Mouse (Mus musculus): ENCODE measurements around the gene Rab3c.

Gene Rab3c

DNA sequence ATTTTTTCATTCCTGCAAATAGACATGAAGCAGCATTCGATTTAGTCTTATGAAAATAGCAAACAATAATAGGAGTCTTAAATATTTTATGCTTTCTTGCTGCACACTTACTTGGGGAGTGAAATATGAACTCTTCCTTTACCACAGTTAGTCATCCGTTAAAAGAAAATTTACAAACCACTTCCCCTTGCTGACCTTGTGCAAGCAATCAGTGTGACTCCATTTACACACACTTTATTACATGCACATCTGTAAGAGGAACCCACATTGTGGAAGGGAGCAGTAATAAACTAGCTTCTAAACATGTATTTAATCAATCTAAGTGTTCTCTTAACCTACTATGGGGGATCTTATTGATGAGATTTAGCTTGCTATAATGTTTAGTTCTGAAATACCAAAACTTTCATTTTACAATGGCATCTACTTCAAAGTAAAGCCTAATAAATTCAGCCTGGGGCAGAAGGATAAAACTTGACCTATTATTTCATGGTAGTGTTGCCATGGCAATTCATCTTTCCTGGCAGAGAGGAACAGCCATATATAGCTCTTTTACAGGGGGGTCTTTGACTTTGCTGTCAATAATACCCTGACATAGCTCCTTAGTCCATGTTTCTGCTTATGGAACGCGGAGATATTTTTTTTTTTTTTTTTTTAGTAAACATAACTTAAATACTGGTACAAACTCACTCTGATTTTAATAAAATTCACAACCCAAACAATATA lies 95.7 kb downstream of the Rab3c start:
- no peak for DNase-seq

DNA sequence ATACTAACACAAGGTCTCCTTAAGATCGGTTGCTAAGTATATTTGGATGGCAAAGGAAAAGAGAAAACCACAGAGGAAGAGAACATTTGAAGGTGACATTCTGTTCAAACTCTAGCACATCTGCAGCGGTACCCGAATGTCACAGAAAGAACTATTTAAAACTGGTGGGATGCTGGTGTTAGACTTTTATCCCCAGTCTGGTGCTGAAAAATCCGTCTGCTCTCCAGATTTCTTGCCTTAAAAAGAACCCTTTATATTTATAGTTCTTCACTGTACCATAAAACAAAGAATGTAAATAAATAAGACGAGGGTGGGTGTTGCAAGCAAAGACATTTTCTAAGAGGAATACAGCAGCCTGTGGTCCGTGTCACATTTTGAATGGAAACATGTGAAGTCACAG lies 105.1 kb downstream of the Rab3c start:
- no peak for DNase-seq

DNA sequence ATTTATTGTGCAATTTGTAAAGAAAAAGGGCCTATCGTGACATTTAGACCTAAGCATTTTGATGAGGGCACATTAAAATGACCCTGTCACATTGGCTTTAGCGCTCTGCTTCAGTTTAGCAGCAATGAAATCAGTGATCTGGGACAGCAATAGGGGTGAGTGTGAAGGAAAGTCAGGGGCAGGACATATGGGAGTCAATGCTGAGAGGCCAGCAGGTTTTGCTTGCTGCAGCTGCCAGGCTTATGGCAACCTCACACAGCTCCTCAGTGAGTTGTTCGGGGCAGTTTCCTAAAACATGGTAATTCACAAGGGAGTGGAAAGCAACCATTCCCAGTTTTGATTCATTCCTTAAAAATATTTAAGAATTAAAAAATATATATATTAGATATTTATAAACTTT lies 111.1 kb downstream of the Rab3c start:
- no peak for DNase-seq

DNA sequence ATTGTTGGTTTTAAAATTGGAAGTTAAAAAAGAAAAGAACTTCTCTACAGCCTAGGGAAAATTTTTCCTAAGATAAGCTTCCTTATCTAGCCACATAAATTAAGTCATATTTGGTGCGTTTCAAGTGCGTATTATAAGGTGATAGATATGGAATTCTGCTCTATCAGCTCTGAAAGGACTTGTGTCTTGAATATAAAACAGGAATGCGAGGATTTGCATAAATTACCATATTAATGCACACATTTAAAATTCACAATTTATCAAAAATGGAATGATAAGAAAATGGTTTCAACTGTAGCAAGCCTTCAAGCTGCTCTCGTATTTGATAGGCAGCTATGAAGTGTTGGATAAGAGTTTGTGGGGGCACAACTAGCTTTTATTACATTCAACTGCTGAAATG lies 111.6 kb downstream of the Rab3c start:
- no peak for DNase-seq

DNA sequence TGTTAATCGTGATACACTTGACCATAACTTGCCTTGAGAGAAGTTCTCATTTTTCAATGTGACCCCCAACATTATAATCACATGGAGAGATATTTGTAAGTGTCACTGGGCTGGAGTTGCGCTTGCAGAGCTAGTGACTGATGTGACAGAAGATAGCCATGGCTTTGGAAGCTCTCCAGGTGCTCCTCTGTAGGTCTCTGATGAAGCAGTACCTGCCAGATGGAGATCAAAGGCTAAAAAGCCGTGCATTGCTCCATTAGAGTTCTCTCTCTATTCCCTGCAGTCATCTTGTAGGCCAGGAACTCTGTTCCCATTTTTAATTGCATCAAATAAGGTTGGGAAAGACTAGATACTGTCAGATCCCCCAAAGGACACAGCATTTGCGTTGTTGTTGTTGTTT lies 112.2 kb downstream of the Rab3c start:
- peak; percentile 65 for DNase-seq

DNA sequence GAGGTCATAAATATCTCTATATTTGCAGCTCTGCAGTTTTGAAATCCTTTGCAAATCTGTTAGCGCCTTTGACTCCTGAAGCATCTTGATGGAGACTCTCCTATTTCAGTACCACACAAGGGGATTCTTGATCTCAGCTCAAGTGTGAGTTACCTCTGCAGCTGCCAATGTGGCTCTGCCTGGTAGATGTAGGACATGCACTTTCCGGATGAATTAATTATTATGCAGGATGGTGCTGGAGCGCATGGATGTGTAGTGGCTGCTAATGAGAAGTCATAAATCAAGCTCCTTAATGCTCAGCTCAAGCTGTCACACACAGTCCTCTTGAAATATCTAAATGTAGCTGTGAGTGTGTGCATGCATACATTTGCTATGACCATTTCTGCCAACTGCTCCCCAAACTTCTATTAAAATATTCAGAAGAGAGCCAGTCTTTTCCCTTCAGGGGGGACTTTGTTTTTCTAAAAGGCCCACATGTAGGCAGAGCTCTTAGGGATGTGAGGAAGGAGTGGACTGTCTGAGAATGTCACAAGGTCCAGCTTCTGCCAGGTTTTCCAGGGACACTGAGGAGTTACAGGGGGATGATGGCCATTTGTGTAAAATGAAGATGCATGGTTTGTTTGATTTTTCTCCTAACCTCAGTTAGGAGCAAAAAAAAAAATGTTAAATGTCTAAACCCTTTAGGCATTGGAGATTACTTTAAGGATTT lies 114.0 kb downstream of the Rab3c start:
- DNase-seq: no peak

DNA sequence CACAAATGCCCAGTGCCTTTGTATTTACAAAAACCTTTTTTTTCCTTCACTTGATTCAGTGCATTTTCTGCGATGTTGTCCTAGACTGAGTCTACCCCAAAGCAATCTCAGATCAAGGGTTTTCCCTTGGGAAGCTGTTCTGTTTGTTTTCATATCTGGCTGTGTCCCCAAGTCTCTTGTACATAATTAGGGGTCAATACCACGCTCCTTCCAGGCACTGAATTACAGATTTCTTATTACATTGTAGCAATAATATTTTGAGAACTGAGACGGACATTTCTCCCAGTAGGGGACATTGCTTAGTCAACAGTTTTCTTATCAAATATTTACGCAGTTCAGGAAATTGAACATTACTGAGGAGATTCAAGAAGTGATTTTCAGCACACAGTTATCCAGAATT lies 120.8 kb downstream of the Rab3c start:
- DNase-seq: no peak

DNA sequence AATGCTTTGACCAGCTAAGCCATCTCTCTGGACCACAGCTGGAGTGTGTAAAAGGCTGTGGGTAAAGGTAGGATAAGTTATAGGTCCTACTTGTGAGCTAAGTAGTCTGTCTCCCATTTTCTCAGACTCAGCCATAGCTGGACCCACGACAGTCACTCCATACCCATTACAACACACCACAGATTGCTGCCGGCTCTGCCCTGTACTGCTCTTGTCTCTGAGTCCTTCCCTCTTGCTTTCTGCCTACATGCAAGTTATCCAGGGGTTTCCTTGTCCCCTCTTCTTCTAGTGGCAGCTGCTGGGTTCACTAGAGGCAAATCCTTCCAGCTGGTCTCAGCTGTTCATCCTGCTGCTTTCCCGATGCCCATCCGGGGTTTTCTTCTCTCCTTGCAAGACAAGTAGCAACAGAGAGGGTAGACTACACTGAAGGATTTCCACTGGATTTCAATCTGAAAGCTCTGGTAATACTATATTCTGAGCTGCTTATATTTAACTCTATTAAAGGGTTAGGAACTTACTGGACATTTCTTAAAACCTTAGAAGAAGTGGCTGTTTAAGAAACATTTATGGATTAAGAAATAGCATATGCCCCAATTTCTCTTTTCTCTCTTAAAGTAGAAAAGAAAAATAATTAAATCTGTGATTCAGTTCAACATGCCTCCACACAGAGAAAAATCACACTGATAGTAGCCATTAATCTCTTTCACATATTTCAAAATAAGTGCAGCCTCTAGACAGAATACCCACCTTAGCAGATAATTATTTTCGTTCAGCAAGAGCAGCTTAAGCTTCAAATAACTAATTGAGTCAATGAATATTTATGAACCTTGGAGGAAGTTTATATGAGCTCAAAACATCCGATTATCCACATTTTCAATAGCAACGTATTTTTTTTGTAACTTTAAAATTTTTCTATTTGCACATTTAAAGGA lies 121.9 kb downstream of the Rab3c start:
- no peak for DNase-seq

DNA sequence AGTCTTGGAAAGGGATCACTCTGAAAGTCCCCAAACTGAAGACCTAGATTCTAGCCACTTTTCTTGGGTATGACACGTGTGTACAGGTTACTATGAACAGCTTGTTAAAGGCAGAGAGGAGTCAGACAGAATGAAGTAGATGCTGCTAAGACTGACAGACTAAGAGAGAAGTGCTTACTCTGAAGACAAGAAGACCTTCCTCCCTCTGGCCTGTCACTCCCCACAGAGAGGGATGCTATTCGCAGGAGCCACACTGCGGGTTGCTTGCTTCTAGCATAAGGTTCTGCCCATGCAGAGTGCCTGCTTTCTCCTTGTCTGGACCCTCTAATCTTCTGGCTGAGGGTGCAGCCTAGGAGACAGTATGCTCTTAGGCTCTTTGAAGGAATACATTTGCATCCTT lies 135.3 kb downstream of the Rab3c start:
- no peak for DNase-seq

DNA sequence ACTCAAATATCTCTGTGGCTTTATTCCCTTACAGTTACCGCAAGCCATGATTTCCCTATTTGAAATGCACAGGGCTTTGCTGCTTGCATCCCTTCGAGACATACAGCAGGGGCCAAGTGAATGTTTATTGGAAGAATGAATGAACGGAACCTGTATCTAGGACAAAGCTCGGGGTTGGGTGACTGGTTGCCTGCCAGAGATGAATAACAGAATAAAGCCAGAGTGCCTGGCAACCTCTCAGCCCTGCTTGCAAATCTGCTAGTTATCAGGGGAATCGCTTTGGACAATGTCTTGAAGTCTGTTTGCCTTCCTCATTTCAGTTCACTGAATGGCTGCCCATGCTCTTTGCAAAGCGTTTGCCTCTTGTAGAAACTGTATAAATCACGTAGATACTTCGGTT lies 135.8 kb downstream of the Rab3c start:
- peak; percentile 90 for DNase-seq

DNA sequence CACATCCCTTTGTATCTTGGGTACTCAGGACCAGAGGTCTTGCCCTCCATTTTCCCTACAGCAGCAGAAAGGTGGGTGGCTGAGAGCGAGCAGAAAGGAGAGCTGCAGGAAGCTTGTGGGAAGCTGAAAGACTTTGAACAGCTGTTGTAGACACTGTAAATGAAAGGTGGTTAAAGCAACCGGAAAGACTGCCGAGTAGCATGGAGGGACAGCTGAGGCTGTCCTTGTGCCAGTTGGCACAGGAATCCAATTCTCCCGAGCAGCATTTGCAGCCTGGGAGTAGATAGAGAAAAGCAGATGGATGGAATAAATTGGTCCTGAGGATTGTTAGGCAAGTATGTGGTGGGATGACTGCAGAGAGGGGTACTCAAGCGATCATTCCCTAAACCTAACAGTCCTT lies 141.5 kb downstream of the Rab3c start:
- peak; percentile 64 for DNase-seq

DNA sequence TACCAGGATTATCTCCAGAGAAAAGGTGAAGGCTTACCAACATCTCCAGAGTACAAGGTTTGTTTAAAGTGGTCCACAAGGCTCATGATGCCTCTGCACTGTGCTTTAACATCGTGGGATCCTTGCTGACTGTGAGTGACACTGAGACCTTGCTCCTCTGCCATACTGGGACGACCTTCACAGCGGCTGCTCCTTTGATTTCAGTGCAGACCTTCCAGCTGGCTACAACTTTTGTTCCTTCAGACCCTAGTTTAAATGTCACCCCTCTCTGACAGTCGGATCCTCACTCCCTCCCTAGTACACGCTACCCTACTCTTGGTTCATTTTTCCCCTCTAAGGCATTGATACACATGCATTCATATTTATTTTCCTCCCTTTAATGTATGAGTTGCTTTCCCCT lies 142.2 kb downstream of the Rab3c start:
- DNase-seq: no peak

DNA sequence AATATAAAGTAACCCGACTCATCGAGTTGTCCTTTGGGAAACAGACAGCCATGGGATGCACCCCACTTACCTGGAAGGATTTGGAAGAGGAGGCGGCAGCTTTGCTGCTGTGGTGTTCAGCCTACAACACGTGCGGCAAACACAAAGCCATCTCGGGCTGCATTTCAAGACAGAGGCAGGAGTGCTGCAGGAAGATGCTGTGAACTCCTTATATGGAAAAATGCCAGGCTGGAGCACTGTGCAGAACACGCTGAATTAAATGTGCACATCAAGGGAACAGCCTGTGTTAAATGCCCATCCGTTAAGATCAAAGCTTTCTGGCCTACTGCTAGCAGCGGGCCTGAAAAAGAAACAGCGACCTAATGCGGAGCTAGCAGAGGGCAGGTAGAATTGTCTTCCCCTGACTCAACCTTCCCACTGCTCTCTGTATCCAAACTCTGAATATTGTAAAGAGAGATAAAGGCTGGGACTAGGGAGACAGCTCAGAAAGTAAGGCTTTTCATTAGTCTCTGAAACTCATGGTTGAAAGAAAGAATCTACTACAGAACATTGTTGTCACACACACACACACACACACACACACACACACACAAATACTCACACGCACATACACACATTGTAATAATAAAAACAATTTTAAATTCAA lies 153.1 kb downstream of the Rab3c start:
- DNase-seq: no peak

DNA sequence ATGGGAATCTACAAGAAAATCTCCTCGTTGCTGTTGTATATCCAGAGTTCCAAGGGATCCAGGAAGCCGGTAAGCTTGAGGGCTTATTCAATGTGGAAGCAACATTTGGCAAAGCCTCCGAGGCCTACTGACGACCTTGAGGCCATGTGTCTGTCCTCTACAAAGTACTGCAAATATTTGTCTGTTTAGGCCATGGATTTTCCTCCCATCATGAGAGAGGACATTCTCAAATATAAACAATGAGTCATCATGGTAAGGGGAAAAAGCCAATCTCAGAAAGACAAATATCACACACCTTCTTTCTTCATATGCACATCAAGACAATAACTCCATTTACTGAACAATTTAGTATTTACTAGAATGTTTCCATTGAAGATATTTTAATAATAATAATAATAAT lies 158.0 kb downstream of the Rab3c start:
- DNase-seq: no peak

DNA sequence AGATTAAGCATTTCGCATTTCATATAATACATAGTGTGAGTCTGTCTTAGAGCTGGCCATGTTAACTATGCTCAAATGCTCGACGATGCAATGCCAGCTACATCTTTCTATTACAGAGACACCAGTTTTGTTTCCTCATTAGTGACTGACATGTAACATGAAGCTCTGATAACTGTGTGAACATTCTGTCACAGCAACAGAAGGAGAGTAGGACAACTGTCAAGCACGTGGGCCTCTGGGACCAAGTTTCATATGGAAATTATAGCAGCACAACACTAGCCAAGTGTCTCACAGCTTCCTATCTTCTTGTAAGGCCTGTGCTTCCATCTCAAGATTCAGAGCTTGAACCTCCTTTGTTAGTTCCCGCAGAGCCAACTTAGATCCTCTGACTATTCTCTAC lies 163.9 kb downstream of the Rab3c start:
- DNase-seq: no peak

DNA sequence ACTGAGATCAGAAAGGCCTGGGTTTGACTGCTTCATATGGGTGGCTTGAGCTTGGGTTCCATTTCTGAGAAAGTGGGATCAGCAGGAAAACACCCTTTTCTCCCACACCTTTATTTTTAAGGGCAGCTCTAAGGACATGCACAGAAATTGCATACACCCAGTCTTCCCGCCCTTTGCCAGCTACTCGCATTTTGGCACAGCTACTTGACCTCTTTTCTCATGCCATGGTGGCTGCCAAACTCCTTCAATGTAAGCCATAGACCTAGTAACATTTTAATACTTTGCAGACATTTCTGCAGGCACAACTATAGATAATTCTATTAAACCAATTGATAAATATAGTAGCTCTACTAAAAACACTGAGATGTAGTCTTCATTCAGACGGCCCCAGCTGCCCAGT lies 164.5 kb downstream of the Rab3c start:
- peak; percentile 80 for DNase-seq

DNA sequence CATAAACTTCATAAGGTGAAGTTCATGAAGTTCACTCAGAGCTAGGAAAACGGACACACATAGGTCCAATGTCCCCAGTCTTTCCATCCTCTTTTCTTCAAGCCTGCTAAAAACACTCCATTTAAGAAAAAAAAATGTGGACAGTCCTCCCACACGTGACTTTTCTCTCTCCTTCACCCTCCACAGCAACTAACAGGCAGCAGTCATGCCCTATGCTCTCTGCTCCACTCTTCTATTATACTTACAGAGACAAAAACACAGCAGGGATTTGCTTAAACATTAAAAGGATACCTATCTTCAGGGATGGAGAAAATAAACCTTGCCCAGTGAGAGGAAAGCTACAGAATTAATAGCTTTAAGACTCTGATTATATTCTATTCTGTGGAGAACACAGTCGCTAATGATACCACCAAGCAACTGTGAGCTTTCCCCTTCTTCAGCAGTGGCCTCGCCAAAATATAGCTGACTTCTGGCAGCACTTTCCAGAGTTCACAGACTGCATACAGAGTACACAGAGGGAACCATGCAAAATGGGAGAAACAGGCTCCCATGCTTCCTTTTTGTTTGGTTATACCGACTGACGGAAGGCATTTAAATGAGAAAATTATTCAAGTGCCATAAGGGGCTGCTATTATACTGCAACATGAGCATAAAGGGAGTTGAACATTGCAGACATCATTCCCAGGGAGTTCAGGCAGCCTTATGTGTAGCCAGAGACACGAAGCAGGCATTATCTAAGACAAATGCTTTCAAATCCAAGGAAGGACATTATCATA lies 165.7 kb downstream of the Rab3c start:
- no peak for DNase-seq

DNA sequence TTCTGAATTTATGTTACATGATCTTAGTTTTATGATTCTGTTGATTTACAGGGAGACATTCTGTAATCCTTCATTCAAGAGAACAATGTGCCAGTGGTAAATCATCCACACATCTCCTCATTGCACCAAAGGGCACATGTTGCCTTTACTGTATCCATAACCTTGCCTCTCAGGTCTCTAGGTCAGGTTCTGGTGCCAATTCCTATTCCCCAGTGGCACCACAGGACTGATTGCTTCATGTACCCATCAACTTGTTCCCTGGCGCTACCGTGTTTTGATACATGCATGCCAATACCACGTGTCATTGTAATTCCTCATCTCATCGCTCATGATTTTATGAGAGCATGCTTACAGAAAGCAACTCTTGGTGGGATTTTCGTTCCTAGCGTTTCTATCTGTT lies 167.1 kb downstream of the Rab3c start:
- DNase-seq: no peak

DNA sequence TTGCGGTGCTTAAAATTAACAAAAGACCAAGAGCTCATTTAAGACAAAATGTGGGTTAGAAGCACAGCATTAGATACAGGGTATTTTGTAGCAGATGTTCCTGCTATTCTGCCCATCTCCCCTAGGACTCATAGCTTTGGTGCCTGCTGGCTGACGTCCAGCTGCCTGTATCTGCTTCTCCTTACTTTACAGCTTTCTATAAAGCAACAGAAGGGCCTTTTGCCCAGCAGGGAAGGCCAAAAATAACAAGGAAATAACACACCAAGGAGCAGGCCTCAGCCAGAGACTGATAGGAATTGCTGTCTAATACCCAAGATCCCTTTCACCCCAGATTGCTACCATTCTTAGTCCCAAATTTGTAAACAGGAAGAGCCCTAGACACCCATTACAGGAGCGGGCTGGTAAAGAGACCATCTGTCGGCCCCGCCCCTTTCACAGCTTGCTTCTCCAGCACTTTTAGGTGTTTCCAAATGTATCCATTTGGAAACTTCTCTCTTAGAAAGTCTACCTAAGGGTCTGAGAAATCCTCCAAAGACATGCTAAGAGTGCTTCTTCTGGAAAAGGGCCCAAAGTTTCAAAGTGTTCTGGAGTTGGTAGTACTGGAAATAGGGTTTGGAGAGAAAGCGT lies 183.3 kb downstream of the Rab3c start:
- DNase-seq: peak; percentile 59

DNA sequence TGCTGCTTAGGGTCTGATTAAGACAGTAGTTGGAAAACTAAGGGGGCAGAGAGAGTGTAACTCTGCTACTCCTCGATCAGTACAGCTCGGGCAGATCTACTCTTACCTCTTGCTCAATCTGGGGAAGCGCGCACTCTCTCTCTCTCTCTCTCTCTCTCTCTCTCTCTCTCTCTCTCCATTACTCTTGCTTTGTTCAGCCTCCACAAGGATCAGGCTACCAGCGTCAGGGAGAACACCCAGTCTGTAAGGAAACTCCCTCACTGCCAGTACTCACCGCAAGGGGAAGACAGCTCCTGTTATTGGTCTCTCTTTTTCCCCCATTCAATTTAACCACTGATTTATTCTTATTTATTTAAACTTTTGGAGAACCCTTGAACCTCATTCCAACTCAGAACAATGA lies 185.8 kb downstream of the Rab3c start:
- DNase-seq: no peak

DNA sequence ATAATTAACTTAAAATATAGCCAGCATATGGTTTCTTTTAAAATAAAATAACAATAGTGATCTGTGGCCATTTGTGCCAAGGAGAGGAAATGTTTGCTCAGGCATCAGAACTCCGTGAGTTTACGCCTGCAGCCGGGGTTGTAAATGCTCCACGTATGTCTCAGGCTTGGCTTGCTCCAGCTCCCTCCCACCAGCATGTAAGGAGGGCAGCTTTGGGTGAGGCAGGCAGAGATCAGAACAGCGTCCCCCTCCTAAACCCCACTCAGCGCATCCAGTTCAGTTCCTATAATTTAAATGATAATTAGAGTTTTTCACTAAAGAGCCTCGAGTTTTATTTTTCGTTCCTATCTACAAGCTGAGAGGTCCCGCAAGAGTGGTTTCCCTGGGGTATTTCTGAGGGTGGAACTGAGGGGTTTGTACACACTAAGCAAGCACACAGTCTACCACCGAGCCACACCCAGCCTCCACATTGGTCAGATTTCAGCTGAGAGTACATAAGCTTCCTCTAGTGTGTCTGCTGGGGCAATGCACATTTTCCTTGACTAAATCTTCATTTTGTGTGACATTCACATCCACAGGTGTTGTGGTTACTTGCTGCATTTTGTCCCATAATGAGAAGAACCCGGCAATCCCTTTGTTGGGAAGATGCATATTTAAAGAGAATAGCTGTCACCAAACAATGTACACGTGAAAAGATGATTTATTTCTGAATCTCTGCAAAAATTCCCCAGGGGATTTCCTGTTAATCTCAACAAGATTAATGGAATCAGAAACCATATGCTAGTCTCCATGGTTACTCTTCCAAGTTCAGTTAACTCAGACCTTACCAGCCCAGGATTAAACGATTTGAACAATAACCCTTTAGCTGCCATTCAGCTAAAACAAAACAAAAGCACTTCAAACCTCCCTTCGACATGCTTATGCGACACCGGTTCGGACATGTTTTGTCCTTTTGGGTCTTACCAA lies 186.8 kb downstream of the Rab3c start:
- no peak for DNase-seq
